Mouse (Mus musculus) frontal cortex, postnatal 10 days (tissue): Measurements from ENCODE around the gene Dera.
"Not testable (repeated sequence)": the region's sequence is repeated elsewhere in the genome, so short reads cannot be mapped to it uniquely, and the experiment has no call there.

Source experiments
- DNase-seq, 2 experiments: peaks; one replicate each; pipeline ENCODE4 v3.0.0; 2022; ENCODE audit warnings: low spot score in 2 of 2, mixed read lengths in 1 of 2

Dera gene

DNA sequence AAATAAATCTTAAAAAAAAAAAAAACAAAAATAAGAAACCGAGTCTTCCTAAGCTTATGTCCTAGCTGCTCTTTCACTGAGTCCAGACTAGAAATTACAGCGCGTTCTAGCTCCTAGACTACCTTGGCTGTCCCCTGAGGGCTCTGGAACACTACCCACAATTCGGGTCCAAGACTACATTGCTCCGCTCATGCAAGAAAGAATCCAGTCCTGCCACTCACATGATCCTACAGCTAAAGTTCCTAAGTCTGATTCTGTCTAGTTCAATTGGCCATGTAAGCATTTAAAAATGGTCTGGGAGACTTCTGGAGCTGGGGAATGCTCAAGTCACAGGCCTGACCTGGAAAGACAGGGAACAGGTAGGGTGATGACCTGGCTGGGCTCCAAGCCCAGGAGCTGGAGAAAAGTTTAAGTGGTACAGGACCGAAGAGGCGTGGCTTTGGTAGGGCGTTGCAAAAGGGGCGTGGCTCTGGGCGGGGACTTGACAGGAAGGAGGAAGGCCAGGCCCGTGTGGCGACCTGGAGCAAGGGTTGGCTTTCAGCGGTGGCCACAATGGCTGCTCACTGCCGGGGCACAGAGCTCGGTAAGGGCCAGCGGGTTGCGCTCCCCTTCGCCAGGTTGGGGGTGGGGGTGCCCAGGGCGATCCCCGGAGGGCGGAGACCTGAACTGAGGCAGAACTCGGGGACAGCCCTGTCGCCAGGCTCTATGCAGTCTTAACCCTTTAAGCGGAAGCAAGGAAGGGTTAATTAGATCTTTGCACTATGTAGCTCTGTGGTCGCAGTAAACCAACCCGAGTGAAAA lies at the start of gene Dera:
Dera (plus strand) TSS at position 491 of the 801 bp plus-strand sequence.
- peak; percentile 50 to 63 for DNase-seq

DNA sequence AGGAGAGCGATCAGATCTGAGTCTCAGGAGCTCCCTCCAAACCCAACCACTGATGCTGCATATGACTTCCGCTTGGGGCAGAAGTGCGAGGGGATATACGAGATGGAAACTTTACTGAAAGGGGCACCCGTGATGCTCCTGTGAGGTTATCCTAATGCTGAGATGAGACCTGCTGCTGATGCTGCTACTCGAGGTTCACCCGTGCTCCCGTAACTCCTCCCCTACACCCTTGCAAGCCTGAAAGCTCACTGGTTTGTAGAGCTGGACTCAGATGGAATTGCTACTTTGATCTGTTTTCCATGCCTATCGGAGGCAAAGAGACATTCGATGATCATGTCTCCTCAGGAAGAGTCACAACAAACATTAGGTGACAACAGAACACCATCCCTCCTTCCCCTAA lies 48.1 kb upstream of the Dera start:
- DNase-seq, result no peak

DNA sequence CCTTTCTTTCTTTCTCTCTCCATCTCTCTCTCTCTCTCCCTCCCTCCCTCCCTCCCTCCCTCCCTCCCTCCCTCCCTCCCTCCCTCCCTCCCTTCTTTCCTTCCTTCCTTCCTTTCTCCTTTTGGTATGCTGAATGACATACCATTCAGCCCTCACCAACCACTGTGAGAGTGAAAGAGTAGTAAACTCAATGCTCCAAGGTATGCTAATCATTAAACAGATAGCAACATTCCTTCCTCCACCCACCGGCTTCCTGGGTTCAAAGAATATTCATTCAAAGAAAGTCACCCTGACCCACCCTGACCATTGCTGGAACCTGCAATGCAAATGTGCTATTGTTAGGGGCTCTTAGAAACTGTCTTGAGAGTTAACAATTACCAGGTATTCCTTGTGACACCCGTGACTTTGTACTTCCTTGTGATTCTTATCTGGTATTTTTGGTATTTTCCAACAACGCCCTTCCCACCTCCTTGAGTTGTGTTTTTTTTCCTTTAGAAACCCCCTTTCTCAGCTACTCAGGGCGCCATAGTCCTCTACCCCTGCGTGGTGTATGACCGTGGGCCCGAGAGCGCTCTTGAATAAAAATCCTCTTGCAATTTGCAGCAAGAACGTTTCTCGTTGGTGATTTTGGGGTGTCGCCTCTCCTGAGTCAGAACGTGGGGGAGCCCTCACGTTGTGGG lies 45.5 kb upstream of the Dera start:
- DNase-seq, result not testable (repeated sequence)

DNA sequence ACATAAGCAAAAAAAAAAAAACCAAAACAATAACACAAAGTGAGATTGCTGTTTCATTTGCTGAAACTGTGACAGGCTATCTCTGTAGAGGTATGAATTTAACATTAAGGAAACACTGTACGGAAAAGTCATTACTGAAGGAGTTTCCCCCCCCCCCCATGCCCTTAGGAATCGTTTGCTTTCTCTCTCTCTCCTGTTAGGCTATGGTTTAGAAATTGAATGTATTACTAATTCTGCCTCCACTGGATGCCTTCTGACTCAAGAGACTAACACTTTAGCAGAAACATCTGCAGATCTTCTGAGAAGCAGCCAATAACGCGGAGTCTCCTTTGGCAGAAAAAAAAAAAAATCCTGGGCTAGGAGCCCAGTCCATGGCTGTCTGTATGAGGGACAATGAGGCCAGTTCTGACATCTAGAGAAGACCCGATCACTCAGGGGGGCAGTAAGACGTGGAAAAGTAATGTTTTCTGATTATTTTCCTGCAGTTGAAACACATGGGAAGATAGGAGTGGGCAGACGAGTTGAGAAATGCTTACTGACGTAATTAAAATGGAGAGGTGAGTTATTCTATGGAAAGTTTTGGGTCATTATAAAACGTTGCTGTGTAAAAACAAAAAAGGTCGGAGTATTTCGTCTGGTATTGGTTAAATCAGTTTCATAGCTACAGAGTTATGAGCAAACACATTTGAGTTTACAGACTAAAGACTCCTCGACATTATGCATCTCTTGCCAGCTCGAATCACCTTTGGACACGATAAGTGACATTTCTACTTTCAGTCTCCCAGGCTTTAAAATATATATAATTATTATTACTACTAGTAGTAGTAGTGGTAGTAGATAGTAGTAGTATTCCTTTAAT lies 43.9 kb upstream of the Dera start:
- DNase-seq, result no peak

DNA sequence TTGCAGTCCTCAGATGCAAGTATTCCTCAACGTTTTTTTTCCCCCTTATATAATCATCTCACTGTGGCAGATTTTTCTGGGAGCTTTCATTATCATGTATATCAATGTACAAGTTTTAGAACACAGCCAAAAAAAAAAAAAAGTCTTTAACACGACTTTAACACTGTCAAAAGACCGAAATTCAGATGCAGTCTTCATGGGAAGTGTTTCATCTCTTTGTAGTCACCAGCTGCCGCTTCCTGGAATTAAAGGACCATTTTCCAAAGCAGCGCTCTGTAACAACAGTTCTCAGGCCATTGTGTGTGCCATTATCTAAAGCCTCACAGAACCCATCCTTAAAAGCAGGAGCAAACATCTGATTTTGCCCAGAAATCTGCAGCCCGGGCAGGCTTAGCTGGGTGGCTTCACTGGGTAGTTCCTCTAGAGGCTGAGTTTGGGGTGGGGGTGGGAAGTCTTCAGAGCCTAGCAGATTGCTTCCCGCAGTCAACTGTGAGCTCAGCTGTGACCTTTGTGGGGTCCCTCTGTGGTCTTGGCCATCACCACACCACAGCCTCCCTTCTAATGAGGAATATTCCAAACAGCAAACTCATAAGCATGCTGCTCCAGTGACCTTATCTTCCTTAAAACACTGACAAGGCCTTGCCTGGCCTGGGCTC lies 41.6 kb upstream of the Dera start:
- DNase-seq, result no peak

DNA sequence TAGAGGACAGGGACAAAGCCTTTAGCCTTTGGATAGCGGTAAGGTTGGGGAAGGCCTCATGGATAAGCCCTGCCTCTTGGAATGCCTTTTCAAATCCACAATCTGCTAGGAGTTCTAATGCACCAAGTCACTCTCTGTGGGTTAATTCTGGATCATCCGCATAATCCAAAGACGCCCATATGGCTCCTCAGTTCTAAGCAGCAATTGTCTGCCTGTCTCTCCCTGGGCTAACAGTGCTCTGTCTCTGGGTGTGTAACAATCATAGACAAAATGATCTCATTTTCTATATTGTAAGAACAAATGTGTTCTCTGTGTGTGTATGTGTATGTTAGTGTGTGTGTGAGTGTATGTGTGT lies 41.1 kb upstream of the Dera start:
- DNase-seq, result no peak

DNA sequence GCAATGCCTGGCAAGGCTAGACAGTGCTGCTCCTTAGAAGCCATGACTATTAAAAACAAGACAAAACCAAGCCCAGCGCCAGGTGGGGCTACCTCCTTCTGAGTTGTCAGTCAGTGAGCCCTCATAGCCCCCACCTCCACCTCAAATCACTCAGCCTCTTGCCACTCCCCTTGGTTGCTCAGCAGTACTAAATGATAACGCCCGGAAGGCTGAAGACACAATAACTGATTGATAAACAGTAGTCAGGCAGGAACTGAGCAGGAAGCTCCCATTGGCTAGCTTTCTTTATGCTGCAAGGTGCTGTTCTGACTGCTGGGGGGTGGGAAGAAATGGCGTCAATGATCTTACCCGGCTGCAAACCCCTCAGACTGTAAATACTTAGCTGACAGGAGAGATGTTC lies 37.5 kb upstream of the Dera start:
- DNase-seq, result no peak

DNA sequence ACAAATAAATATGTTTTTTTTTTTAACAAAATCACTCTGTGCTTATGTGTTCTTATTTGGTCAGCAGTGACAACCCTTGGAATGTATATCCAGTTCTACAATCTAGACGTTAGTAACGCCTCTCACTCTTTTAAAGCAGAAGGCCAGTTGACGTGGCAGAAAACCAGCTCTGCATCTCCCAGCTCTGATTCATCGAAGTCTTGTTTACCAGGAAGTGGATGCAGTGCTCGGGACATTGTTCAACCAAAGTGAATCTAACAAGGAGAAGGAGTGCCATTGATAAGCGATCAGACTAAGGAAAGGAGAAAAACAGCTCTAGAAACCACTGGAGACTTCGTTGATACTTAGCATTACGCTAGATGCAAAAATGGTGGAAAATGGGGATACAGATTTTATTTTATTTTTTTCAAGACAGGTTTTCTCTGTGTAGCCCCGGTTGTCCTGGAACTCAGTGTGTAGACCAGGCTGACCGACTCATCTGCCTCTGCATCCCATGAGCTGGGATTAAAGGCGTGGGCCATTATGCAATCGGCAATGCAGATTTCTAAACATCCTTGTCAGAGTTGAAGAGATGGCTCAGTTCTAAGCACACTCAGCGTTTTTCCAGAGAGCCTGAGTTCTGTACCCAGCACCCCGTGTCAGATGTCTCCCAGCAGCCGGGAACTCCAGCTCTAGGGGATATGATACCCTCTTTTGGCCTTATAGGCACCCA lies 32.0 kb upstream of the Dera start:
- DNase-seq, result no peak

DNA sequence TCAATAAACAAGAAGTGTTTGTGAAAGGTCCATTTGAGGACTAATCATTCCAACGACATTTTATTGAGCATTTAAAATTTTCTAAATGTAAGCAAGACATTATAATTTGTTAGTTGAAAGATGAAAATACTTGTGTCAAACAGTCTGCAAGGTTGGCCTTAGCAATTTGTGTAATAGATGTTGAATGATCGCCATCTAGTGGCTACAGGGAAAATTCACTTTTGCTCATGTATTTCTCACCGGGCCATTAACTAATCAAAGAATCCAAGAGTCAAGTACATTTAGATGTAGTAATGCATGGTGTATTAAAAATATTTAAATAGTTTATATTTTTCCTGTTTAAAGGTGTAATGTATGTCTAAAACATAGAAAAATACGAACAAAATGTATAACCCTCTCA lies 30.4 kb upstream of the Dera start:
- no peak for DNase-seq

DNA sequence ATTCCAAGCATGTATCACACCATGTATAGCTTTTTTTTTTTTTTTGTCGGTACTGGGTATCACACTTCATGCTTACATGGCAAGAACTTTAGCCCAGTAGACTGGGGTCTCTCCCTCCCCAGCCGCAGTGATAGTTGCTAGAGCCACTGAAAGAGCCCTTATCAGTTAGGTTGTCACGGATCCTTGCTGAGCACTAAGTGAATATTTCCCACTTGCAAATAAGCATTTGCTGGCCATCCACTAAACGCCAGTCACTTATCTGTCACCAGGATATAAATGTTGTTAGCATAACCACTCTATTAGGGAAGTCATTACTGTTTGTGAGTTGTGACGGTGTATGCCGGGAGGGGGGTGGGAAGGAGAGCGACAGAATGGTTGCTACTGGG lies 19.9 kb upstream of the Dera start:
- no peak for DNase-seq

DNA sequence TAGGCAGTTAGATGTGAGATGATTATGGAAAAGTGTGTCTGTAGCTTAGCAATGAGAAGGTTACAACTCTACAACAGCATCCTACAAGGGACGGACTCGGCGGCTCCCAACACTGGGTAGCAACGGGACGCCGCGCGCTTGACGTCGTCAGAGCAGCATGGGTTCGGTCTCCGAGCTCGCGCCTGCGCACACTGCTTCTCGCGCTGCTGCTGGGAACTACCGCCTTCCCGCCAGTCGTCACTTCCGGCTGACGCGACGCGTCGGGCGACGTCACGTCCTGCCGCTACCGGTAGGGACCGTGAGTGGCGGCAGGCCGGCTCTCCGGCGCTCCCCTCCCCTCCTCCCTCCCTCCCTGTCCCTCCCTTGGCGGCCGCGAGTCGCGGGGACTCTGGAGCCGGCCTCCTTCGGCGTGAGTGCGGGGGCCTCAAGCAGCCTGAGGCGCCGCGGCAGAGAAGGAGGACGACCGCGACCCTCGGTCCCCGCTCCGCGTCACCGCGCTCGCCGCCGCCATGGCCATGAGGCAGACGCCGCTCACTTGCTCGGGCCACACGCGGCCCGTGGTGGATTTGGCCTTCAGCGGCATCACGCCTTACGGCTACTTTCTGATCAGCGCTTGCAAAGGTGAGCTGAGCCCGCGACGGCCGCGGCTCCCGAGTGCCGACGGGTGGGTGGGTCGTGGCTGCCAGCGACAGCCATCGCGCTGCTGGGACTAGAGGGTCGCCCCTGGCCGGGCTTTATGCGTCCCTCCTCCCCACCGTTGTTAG lies 19.3 kb upstream of the Dera start, which contains the start of gene Strap:
Strap (plus strand) TSS at position 233 of the 764 bp plus-strand sequence.
- peak; percentile 89 to 94 for DNase-seq

DNA sequence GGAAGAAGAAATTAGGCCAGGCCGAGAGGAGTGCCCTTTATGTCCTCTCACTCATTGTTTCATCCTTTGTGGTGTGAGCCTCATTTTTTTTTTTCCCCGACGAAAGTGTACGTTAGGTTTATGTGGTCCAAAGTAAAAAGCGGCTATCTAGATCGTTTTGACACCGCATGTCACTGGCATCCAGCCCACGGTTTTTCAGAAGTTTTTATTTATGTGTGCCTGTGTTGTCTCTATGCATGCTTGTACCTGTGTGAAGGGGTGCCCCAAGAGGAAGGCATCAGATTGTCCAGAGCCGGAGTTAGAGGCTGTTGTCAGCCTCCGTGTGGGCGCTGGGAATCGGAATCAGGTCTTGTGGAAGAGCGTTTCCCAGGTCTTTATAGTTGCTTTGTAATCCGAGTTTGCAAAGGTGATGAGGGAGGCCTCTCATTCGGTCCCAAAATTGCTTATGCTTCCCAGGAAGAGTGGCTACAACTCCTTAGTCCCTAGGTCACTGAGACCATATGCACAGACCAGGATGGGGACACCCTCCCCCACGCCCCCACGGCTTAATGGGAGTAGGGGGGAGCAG lies 18.6 kb upstream of the Dera start:
- DNase-seq, result no peak

DNA sequence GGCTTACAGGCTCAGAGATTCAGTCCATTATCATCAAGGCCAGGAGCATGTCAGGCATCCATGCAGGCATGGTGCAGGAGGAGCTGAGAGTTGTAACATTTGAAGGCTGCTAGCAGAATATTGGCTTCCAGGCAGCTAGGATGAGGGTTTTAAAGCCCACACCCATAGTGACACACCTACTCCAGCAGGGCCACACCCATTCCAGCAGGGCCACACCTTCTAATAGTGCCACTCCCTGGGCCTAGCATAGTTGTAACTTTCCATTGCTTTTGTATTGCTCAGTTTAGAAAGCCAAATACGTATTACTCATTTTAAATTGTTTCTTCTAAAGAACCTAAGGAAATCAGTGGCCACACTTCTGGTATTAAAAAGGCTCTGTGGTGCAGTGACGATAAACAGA lies 13.4 kb upstream of the Dera start:
- no peak for DNase-seq

DNA sequence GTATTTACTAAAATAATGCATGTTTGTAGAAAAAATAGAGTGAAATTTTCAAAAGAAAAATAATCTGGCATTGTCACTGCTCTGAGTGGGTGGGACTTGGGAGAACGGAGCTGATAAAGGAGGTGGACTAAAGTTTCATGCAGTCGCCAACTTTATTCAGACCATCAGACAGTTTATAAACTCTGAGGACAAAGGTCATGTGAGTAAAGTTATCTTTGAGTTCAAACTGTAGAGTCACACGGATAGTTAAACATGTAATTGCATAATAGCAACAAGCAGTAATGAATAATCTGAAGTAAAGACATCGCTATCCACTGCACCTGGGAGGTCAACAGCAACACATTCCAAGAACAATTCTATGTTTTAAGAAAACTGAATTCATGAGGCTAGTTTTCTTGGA lies 9.6 kb upstream of the Dera start:
- no peak for DNase-seq

DNA sequence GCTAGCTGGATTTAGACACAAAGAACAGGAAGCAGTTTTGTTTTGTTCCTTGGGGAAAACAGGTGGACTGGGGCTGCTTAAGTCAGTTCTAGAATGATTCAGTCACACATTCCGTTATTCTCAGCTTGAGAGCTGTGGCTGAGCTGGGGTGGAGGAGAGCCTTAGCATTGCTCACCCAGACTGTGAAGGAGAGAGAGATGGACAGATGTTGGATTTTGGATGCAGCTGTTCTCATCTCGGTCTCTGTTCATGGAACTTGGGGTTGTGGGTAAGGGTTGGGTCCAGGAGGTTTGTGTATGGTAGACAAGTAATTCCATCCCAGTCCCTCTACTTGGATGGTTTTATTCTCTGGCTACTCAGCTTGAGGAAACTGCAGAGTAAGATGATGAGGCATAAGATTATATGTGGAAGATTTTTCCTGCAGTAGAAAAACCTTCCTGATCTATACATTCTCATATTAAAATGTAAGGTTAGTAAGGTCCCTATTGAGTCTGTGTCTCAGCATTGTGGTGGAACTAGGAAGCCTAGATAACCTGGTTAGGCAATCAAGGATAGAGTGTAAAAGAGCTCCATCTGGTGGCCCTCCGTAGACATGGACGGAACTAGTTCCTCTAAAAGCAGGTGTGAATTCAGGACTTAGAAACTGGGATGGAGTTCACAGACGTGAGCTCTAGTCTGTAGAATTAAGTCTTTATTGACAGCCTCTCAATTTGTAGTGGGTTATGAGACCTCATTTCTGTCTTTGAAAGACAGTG lies 7.0 kb upstream of the Dera start:
- no peak for DNase-seq

DNA sequence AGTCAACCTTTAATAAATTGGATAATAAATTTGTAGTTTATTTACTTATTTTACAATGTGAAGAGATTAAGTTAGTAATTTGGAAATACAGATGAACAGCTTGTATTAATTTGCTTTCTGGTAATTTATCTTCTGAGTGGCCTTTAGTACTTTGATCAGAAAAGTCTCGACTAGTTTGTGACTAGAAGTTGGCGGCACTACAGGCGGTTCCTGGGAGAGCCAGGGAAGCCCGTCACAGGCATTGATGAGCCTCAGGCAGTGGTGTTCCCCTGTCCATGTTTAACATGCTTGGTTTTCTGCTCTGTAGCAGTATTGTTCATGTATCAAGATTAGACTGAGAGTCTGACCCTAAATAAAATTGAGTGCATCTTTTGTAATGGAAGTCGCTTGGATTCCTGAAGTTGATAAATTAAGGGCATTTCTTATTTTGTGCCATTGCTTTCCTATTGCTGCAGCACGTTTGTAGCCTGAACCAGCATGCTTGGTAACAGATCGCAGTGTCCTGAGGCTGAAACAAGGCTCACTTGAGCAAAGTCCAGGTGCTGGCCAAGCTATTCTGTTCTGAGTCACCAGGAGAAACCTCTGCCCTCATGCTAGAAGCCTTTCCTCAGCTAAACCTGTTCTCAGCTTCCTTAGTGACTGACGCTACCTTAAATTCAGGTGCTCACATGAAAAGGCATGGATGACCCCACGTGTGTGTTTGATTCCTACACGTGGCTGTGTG lies 2.6 kb upstream of the Dera start:
- no peak for DNase-seq

DNA sequence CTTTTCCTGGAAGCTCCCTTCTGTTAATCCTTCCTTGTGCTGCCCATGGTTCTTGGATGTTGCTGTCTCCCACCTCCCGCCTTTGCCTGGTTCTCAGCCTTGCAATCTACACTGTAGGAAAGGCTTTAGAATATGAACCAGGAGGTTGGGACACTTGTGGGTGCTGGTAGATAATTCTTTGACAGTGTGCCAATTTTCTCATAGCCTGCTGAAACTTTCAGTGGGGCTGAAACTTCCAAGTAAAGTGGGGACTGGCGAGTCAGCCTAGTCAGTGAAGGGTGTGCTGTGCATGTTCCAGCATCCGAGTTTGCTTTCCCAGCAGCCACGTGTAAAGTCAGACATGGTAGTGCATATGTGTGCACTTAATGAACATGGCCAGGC lies 2.1 kb upstream of the Dera start:
- no peak for DNase-seq

DNA sequence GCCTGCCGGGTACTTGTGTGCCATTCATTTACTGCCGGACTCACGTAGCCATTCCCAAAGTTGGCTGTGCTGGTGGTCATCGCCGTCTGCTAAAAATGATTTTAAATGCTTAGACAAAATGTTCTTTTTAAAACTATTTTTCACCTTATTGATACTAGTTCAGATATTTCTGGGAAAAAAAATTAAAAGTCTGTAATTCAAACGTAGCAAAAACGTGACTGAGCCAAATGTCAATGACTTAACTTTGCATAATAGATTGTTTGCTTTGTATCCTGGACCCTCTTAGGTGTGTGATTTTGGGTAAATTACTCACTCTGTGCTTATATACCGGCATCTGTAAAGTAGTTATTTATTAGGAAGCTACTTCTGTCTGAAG lies 499 bp downstream of the Dera start:
- DNase-seq, result no peak

DNA sequence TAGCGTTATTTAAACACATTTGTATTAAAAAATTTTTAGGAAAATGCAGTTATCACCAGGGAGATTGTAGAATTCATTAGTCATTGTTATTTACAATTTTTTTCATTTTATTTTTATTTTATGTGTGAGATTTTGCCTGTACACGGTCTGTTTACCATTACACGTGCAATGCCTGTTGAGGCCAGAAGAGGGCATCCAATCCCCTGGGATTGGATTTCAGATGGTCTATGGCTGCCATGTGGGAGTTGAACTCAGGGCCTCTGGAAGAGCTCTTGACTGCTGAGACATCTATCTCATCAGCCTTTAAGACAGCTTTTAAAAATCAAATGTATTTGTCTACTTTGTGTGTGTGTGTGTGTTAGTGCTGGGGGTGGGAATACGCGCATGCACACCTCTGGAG lies 2.0 kb downstream of the Dera start:
- no peak for DNase-seq
